Mouse (Mus musculus) right cerebral cortex, postnatal 25 days (tissue): ENCODE results near the gene Dip2c.

Experiments
- DNase-seq: peaks from one replicate; pipeline ENCODE4 v3.0.0; 2022

Gene Dip2c

DNA sequence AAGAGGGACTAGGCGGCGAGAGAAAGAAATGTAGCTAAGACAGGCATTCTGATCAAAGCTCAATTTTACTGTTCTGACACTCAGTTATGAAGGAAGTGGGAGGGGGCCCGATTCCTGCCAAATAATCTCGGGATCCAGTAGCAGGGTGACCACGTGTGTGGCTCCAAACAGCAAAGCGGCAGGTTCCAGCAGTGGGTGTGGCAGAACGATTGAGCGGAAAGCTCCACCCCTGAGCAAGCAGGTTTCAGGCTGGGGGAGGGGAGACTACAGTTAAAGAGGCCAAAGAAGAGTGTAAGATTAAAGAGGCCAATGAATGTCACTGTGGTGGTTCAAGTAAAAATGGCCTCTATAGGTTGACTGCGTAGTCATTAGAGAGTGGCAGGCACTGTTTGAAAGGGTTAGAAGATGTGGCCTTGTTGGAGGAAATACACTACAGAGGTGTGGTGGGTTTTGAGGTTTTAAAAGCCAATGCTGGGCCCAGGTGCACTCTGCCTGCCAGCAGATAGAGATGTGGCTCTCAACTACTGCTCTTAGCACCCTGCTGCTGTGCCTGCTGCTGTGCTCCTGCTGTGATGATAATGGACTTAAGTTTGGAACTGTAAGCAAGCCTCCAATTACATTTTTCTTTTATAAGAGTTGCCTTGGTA lies 271.5 kb downstream of the Dip2c start:
- no peak for DNase-seq

DNA sequence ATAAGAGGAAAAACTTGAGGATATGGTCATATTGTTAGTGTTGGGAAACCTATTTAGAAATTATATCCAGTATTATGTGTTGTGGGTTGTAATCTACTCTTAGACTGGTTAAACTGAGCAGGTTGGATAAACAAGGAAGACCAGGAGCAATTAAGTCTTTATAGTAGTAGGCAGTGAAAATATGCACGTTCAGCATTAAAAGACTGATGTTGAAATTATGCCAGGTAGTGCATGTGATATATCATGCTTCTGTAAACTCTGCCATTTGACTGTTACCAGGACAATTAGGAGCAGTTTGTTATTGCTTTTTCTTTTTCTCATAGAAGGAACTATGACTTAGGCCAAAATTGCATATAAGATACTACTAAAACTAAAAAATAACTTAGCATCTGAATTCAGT lies 285.8 kb downstream of the Dip2c start:
- DNase-seq = no peak

DNA sequence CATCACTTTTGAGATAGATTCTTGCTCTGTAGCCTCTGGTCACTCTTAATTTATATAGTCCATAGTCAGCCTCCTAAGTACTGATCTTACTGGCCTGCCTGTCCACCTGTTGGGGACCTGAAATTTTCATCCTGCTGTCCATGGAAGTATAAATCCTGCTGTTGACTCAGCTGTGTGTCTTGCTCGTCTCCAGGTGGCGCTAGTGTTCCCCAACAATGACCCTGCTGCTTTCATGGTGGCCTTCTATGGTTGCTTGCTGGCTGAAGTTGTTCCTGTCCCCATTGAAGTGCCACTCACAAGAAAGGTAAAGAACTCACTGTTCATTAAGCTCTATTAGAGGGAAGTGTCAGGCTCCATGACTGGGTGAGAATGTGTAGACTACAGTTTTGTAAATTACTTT lies 286.6 kb downstream of the Dip2c start:
- no peak for DNase-seq

DNA sequence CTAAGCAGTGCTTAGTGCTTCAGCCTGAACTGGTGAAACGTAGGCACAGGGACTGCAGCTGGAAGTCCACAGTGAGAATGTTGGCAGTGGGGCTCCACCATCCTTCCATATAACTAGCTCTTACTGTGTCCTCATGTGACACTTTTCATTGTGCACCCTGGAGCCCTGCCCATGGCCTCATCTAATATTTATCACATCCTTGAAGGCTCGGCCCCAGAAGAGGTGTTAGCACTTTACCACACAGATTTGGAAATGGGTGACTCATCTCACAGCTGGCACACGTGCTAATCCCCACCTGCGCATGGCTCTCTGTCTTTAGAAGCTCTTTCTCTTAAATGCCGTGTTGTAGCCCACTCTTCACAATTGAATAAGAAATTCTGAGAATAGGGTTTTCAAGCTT lies 292.5 kb downstream of the Dip2c start:
- DNase-seq = no peak

DNA sequence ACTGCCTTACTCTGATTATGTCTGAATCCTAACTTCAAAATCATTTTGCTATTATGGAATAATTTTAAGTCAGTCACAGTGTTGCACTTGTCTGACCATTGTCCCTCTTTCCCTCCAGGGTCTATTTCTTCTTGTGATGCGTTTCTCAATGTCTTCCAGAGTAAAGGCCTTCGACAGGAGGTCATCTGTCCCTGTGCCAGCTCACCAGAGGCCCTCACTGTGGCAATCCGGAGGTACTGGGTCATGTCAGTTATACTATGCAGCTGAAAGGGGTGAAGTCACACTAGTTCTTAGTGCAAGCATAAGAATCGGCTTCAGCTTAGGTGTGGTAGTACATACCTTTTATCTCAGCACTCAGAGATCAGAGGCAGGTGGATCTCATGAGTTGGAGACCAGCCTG lies 300.4 kb downstream of the Dip2c start:
- DNase-seq = no peak

DNA sequence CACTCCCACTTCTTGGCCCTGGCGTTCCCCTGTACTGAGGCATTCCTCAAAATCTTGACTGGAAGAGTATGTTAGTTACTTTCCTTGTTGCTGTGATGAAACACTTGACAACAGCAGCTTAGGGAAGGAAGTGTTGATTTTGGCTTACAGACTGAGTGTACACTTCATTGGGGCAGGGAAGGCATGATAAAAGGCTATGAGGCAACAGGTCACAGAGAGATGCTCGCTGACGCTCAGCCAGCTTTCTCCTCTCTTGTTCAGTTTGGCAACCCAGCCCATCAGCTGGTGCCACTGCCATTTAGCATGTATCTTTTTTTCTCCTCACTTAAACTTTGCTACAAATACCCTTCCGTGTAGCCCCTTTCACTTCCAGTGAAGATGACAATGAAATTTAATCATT lies 302.1 kb downstream of the Dip2c start:
- DNase-seq = no peak

DNA sequence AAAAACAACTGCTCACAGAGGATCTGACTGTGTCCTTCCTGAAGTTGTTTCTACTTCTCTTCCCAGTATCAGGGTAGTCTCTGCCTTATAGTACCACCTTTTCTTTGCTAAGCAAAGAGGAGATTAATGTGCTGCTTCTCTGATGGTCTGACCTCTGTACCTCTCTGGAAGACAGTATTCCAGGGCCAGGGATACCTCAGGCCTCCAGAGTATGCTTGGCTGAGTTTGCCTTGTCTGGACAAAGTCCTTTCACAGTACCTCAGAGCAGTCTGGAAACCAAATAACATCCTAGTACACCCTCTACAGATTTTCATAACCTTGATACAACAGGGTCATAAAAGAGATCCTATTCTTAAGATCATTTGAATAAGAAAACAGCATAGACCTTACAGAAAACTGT lies 305.5 kb downstream of the Dip2c start:
- DNase-seq = no peak

DNA sequence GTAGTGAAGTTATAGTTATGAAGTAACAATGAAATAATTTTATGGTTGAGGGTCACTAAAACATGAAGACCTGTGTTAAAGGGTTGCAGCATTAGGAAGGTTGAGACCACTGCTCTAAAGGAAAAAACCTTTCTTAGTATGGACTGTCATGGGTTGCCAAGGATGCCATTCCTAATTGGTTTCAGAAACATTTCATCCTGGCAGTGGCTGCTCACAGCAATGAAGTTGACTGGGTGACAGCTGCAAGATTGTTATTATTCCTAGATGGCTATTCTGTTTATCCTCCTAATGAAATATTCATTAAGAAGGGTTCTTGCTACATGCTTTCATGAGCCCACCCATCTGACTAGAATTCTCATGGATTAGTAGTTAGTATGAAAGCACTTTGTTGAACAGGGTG lies 307.3 kb downstream of the Dip2c start:
- DNase-seq = no peak

DNA sequence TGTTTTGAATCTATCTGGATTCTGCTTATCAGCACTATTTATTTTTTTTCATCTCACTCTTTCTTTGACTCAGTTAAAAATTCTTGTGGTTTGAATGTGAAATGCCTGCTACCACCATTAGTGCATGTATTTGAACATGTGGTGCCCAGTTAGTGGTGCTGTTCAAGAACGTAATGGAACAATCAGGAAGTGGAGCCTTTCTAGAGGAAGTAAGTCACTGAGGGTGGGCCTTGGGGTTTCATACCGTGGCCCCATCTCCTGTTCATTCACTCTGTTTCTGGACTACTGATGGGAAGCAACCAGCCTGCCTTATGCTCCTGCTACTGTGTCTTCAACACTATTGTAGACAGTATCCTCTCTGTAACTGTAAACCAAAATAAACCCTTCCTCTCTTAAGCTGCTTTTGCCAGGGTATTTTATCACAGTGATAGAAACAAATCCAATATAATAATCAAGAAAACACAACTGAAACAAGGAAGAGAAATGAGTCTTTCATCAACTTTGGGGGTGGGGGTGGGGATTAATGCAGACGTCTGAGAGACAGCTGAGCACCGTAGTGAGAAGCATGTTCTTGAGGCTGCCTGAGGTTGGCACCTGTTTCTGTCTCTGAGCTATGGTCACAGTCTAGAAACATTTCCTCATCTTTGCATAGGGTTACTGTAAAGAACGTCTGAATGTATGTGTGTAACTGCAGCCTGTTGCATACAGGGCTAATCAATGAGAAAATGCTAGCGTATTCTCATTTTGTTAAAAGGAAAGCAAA lies 323.2 kb downstream of the Dip2c start:
- DNase-seq = no peak

DNA sequence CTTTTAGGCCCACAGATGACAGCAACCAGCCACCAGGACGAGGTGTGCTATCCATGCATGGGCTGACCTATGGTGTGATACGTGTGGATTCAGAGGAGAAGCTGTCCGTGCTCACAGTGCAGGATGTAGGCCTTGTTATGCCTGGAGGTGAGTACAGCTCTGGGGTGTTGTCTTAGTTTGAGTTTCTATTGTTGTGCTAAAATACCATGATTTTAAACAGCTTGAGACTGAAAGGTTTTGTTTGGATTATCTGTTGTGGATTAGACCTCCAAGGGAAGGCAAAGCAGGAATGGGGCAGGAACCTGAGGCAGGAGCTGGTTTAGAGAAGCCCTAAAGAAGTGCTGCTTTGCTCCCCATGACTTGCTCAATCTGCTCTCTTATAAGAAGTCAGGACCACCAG lies 325.0 kb downstream of the Dip2c start:
- DNase-seq = no peak

DNA sequence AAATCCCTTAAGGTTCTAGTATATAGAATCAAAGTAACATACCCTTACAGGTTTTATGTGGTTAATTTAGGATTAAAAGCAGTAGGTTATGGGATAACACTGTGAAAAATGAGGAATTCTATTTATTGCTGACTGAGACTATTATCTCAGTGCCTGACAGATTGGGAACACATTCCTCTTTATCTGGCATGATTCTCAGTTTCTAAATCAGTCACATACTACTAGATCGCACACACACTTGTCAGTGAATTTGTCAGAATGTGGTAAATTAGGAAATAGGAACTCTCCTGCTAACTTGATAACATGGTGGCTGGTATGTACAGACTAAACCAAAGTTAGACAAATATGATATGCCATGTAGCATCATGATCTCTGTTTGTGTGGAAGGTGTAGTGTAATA lies 334.9 kb downstream of the Dip2c start:
- no peak for DNase-seq

DNA sequence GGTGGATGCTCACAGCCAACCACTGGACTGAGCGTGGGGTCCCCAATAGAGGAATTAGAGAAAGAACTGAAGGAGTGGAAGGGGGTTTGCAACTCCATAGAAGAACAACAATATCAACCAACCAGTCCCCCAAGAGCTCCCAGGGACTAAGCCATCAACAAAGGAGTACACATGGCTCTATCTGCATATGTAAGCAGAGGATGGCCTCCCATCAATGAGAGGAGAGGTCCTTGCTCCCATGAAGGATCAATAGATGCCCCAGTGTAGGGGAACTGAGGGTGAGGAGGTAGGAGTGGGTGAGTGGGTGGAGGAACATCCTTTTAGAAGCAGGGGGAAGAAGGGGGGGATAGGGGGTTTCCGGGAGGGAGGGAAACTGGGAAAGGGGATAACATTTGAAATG lies 356.4 kb downstream of the Dip2c start:
- DNase-seq = no peak

DNA sequence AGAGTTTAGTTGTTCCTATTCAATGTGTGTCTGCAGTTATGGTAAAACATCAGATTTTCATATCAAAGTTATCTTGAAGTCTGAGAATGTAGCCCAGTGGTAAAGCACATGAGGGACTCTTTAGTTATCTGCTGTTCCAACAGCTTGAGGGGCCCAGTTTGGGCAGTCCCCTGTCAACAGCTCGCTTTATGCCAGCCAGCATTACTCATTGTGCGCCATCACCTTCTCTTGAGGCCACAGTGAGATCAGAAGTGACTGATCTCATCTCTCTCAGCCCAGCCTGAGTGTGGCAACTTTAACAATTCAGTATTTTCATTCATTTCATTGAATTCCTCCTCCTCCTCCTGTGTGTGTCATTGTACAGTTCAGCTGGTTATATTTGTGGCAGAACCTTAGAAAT lies 359.6 kb downstream of the Dip2c start:
- DNase-seq = no peak

DNA sequence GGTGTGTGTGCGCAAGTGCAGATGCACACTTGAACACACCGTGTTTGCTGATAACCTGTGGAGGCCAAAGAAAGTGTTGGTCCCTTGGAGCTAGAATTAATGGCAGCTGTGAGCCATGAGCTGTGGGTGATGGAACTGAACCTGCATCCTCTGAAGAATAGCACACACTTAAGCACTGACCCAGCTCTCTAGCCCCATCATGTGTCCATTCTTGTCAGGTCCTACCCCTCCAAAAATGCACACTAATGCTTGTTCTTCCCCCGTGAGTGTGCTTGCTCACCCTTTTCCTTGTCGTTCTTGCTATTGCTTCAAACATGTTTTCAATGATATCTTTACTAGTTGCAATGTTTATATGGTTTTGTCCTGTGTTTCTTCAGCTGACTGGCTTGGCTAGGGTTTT lies 360.2 kb downstream of the Dip2c start:
- DNase-seq = no peak

DNA sequence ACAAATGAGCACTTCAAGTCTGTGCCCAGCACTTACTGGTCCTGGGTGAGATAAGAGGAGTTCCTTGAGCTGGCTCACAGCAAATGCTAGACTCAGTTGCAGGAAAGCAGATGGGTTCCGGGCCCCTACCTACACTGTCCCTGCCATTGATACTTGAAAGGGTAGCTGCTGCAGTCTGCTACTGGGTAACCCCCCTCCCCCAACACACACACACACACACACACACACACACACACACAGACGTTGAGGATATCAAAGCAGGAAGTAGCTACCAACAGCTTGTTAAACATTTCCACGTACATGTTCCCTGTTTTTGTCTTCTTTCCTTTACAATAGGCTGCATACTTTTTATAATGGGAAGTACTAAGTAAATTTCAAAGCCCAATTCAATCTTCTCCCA lies 361.6 kb downstream of the Dip2c start:
- no peak for DNase-seq

DNA sequence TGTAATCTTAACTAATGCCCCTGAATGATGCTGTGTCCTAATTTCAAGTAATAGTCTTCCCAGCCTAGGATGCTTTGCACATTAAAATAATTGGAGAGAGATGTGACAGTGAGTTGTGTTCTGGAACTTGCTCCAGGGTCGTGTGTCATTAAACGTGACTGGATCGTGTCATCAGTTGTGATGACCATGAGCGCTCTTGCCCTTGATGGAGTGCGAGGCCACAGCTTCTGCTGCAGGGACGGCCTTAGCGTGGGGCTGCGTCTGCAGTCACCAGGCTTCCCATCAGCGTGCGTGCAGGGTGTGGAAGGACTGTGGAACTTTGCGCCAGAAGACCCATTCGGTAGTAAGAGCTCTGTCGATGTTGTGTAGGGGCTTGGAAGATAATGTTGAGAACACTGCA lies 372.4 kb downstream of the Dip2c start:
- DNase-seq = no peak

DNA sequence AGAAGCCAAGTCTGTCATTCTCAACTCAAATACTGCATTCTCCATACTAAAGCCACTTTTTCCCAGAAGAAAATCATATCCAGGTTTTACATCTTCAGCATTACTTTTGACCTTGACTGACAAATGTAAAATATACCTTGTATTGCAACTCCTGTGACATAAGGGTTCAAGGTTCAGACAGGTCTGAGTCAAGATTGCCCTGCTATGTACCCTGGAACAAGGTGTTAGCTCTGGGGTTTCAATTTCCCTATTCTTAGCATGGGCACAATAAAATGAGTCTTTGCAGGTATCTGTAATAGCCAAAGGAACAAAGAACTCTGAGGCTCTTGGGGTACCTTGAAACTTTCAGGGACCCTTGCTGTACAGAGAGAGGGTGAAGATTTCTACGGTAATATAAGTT lies 373.6 kb downstream of the Dip2c start:
- no peak for DNase-seq

DNA sequence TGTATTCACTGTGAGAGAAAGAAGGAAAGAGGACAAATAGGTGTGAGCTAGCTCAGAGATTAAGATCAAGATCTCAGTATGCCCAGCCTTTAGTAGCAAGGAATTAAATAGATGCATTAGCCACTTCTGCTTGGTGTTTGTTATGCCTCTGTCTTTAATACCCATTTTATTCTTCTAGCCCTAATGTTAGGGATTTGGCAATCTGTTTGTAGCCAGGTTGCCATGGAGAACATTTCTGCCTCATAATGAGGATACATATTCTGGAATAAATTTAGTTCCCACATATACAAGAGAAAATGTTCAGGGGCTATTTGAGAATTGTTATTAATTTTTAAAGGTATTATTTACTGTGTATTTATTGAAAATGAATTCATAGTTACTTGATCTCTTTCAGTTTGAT lies 374.3 kb downstream of the Dip2c start:
- no peak for DNase-seq

DNA sequence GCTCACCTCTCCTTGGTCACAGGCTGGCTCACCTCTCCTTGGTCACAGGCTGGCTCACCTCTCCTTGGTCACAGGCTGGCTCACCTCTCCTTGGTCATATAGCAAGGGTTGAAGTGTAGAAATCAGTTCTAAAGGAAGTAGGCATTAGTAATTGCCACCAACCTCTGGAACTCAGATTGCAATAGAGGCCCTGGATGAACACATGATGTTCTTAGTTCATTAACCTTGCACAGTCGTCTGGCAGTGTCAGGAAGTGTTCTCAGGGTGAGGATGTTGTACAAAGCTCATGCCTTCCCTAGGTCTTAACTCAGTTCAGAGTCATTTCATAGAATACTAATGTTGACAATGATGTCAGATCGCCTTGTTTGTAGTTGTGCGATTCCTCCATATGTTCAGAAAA lies 376.7 kb downstream of the Dip2c start:
- no peak for DNase-seq

DNA sequence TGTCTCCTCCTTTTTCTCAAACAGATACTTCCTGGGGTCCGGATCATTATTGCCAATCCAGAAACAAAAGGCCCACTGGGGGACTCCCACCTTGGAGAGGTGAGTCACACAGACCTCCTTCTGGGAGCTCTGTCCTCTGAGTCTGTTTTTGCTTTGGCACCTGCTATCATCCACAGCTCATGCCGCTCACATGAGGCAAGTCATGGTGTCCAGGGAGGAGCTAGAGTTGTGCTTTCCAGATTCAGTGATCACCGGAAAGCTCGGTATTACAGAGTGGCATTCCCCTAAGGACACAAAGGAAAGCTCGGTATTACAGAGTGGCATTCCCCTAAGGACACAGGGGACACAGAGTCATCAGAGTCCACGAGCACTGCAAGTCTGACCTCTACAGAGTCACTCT lies 380.3 kb downstream of the Dip2c start:
- no peak for DNase-seq

DNA sequence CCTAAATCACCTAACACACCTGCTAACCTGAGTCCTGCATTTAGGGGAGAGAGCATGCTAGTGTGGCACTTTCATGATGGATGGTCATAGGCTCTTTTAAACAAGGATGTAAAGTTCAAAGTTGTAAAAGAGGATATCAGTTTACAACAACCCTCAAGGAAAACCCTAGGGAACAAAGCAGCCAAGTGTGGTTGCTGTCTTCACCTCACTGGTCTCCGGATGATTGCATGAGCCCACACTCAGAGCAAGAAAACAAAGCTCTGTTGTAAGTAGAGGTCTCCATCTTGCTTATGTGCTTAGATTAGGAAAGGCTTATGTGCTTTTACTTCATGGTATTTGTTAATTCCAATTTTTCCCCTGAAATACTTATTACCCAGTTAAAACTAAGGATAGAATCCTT lies 384.4 kb downstream of the Dip2c start:
- DNase-seq = no peak

DNA sequence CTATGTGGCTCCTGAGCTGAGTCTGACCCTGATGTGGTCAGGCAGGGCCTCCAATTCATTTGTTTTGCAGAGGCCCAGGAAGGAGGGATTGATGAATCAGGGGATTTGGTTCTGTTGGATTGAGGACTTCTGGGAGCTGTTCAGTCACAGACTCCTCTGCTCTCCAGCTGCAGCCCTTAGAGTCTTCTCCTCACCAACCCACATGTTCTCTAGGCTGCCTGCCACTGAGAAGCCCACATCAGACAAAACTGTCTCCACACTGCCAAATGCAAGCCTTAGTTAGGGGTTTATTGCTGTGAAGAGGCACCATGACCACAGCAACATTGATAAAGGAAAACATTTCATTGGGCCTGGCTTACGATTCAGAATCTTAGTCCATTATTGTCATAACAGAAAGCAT lies 387.3 kb downstream of the Dip2c start:
- no peak for DNase-seq

DNA sequence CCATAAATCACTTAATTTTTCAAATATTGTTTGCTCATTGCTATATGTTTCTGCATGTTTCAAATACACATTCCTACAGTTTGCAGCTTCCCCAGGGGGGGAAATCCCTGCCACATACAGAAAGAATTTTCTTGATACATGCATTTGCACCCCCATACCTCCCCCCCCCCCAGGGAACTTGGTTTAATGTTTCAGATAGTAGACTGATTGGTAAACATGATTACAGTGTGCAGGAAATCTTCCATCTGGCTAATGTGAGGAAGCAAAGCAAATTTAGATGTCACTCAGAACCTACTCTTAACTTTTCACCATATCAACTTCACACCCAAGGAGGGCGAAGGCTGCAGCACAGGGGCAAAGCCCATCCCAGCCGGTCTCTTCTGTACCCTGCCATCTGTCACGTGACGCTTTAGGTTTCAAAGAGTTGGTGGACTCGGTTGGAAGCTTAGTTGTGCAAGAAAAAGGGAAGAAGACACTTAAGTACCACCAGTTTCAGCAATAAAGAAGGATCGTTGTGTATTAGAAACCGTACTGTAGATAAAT lies 391.7 kb downstream of the Dip2c start:
- DNase-seq = no peak

DNA sequence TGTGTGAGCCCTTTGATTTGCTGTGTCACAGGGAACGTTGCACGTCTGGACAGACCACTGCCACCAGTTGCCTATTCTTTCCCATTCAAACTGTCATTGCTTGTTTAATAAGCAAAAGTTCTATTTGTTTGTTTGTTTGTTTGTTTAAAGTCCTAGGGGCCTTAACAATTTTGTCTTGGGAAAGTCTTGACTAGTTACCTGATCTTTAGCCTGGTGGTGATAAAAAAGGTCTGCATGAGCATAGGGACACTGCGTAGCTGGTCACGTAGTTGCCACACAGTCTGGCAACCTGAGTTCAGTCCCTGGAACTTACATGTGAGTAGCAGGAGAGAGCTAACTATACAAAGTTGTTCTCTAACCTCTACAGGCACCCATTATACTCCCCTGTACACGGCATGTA lies 392.9 kb downstream of the Dip2c start:
- DNase-seq = no peak

DNA sequence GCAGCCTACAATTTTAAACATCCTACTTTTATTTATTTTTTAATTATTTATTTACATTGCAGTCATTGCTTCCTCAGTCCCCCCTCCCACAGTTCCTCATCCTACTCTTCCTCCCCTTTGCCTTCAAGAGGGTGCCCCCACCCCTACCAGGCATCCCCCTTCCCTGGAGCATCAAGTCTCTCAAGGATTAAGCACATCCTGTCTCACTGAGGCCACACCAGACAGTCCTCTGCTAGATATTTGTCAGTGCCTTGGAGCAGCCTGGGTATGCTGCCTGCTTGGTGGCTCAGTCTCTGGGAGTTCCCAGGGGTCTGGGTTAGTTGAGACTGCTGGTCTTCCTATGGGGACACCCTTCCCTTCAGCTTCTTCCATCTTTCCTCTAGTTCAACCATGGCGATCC lies 397.8 kb downstream of the Dip2c start:
- DNase-seq = no peak
